Mouse (Mus musculus): ENCODE results near the gene Cfdp1. TPM values are rescaled to one million over a fixed set of nuclear protein-coding genes. Genes with fewer than 3 reads are reported as not detected.

The Cfdp1 gene
- polyA plus RNA-seq, 1 experiment from 2014 or later, result 144 TPM

DNA sequence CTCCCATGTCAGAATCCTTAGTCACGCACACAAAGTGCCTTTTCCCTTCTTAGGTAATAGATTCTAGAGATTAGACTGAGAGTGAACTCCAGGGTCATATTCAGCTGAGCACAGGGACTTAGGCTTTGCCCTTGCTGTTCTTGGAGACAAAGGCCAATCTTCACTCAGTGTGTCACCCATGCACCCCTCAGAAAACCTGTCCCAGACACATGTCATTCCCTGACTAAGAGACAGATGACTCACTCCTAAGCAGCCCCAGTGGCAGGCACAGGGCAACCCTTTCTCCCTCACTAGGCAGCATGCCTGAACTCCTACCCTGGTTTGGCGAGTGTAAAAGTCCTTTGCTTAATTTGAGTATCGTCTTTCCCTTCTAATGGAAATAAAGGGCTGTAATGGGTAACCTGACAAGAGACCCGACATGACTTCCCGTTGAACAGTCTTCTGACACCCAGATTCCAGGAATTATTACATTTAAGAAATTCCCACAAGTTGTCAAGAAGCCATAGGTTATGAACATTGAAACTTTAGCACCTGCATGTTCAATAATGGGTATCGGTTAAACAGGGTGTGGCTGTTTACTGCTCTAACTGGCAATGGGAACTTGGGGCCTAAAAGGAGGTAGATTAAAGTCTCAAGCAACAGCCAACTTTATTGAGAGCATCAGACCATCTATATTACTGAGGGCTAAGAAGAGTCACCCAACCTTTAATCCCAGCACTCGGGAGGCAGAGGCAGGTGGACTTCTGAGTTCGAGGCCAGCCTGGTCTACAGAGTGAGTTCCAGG lies 106.0 kb downstream of the Cfdp1 start:
- no peak overlapping the region for H3K4me2 ChIP-seq
- H3K27me3 ChIP-seq (replicated peaks), result no peaks in the 10 kb centered on the region
- no peak for ATAC-seq (ENCODE audit: insufficient number of reproducible peaks, low FRiP score)
- no peak overlapping the region for H3K9ac ChIP-seq
- H3K9me3 ChIP-seq (replicated peaks), result no peaks in the 10 kb centered on the region
- WGBS, result 80% methylated on average over 8 of the region's 8 CpGs
- peaks cover 38% of the 10 kb centered on the region for H3K4me1 ChIP-seq (replicated peaks)
- H3K4me3 ChIP-seq, result no peak overlapping the region
- no peaks in the 10 kb centered on the region for H3K36me3 ChIP-seq
- no peak overlapping the region for H3K27ac ChIP-seq (ENCODE audit: poor library complexity, severe bottlenecking)

DNA sequence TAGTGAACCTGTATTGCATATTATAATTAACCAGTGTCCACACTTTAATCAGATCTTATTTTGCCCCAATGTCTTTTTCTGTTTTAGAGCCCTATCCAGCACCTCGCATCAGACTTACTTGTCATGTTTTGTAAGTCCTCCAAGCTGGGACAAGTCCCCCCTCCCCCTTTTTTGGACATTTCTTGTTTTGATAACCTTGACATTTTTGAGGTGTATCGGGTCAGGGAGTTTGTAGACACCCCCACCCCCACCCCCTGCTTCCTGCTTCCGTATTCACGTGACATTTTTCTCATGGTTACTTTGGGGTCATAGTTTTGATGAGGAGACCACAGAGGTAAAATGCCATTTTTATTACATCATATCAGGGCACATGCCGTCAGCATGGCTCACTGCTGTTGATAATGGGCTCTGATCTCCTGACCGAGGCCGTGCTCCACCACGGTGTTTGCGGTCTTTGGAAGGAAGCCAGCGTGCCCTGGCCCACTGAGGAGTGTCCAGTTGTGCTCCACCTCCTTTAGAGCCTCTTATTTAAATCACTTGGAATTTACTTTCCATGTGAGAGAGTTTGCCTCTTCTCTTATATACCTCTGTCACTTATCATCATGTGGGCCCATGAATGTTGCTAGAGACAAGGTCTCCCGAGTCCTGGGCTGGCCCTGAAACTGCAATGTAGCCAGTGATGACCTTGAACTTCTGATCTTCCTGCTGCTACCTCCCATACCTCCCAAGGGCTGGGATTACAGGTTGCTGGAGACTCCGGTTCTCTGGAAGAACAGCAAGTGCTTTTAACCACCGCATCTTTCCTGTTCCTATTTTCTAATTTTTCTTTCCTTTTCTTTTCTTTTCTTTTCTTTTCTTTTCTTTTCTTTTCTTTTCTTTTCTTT lies 107.3 kb downstream of the Cfdp1 start:
- no peak for ATAC-seq (ENCODE audit: insufficient number of reproducible peaks, low FRiP score)
- Histone ChIP-seq H3K4me1 (replicated peaks) (peaks cover 49% of the 10 kb centered on the region), H3K27me3 (replicated peaks) (no peaks in the 10 kb centered on the region), H3K9ac (no peak overlapping the region), H3K4me2 (no peak overlapping the region), H3K36me3 (no peaks in the 10 kb centered on the region), H3K4me3 (no peak overlapping the region), H3K9me3 (replicated peaks) (no peaks in the 10 kb centered on the region), H3K27ac (ENCODE audit: poor library complexity, severe bottlenecking) (peak overlapping the region; percentile 82)
- WGBS, result 37% methylated on average over 13 of the region's 13 CpGs

DNA sequence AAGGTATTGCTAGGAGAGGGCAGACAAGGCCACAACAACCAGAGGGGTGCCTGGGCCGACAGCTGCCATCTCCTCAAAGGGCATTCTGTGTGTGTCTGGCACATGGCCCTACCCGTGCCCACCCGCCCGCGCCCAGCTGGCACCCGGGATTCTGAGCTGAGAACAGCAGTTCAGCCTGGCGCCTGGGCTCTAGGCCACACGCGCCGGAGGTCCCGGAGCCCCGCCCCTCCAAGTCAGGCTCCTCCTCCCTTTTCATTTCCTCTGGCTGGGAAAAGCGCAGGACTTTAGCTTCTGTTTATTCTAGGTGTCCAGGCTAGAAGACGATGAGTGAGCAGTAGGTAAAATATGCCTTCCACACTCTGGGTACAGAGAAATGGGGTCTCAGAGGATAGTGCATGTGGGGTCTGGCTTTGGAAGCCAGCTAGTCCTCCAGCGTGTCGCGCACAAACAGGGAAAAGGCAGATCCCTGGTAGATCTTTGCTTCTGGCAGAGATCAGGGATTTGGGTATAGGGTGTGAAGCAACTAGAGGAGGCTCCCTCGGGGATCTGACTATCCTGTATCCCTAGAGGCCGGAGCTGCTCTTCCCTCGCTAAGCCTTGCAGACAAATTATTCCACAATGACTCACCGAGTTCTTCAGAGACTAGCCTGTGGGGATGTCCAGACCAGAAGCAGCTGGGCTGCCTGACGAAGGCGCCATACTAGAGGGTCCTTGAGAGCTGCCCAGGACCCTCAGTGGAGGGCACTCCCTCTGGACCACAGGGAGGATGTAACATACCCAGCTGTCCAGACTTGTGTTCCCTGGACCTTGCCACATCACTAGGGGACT lies 108.3 kb downstream of the Cfdp1 start:
- H3K36me3 ChIP-seq, result no peaks in the 10 kb centered on the region
- H3K9me3 ChIP-seq (replicated peaks), result no peaks in the 10 kb centered on the region
- WGBS, result 3% methylated on average over 23 of the region's 23 CpGs
- H3K4me3 ChIP-seq, result peak overlapping the region; percentile 31
- H3K4me1 ChIP-seq (replicated peaks), result peaks cover 59% of the 10 kb centered on the region
- peak overlapping the region; percentile 63 for H3K4me2 ChIP-seq
- peak; percentile 30; the same call in 1 of the 2 replicates for ATAC-seq (ENCODE audit: insufficient number of reproducible peaks, low FRiP score)
- H3K9ac ChIP-seq, result peak overlapping the region; percentile 44
- no peaks in the 10 kb centered on the region for H3K27me3 ChIP-seq (replicated peaks)
- H3K27ac ChIP-seq (ENCODE audit: poor library complexity, severe bottlenecking), result peak overlapping the region; percentile 82

DNA sequence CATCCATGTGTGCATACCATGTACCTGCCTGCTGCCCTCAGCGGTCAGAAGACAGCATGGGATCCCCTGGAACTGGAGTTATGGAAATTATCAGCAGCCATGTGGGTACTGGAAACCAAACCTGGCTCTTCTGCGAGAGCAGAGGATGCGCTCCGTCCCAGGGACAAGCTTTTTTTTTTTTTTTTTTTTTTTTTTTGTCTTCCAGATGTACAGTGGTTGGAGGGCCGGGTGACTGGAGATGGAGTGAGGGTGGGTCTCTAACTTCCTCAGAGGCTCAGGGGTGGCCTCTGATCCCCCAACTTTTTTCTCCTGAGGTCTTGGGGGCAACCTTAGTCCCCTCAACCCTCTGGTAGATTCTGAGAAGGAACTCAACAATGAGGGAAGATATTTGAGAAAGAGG lies 109.0 kb downstream of the Cfdp1 start:
- Histone ChIP-seq H3K36me3 (no peaks in the 10 kb centered on the region), H3K4me1 (replicated peaks) (peaks cover 66% of the 10 kb centered on the region), H3K27ac (ENCODE audit: poor library complexity, severe bottlenecking) (peak overlapping the region; percentile 82; the same call in 1 of the 2 replicates), H3K4me3 (no peak overlapping the region), H3K9ac (peak overlapping the region; percentile 44; the same call in 1 of the 2 replicates), H3K9me3 (replicated peaks) (no peaks in the 10 kb centered on the region), H3K4me2 (peak overlapping the region; percentile 63), H3K27me3 (replicated peaks) (no peaks in the 10 kb centered on the region)
- no peak for ATAC-seq (ENCODE audit: insufficient number of reproducible peaks, low FRiP score)
- WGBS, result 72% methylated on average over 5 of the region's 5 CpGs

DNA sequence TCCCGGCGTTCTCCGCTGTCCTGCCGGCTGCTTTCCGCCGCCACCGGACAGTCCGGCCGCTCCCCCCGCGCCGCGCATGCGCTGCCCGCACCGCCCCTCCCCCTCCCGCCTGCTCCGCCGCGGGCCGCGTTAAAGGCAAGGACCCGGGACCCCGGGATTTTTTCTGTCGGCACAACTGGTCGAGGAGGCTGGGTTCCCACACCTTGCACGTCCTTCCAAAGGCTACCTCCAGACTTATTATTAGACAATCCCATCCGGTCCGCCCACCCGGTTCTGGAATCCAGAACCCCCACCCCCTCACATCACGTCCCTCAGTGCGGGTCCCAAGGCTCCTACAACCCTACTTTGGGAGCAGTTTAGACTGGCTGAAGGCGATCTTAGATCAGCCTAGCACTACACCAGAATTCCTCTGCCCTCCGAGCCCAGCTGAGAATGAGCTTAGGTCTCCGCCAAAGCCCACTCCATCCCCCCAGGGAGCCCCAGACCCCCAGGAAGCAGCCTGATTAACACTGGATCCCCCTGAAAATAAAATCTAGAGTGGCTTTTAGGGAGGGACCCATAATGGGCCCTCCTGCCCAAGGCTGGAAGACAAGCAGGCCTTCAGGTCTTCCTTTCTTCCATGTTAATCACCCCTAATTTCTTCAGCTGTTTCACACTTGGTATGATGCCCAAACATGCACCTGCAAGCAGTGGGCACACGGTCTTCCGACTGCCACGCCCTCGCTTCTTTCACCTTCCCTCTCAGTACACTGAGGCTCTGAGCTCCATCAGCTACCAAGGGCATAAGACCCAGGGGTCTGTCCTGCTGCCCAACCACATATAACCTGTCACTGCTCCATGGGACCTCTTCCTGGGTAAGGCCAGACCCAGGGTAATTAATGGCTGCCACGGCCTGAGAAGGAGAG lies 110.0 kb downstream of the Cfdp1 start, which contains the start of gene Bcar1:
Gene Bcar1, minus strand, starts transcription at position 18 of the 905 bp plus-strand sequence.
- peak within 1 kb of the TSS; percentile 99 for H3K9ac ChIP-seq
- WGBS, result 11% methylated on average over 39 of the region's 40 CpGs
- peak within 1 kb of the TSS; percentile 72 for H3K4me2 ChIP-seq

DNA sequence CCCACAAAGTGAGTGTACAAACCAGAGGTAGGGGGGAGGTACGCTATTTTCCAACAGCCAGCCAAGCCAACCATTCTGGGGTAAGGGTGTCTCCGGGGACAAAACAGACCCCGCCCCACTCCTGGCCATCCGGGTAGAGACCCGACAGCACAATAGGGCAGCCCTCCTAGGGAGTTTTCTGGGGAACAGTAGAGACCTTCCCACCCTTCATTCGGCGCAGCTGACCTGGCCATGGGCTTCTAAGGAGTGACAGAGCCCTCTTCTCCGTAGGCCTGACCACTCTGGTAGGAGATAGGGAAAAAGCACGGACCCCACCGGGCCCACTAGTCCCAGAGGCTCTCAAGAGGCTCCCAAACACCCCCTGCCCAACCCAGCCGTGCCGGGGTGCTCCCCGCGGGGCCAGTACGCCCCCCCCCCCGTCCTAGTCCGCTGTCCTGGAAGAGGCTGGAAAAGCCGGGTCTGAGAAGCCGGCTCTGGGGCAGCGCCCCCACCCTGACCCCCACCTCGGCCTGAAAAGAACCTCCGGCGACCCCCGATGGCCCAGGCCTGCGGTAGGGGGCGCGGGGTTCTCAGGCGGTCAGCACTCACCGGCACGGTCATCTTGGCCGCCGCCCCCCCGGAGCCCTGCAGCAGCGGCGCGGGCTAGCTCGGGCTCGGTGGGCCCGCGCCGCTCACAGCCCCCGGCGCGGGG lies 110.8 kb downstream of the Cfdp1 start:
- Histone ChIP-seq H3K27me3 (replicated peaks) (no peaks in the 10 kb centered on the region), H3K4me2 (peak overlapping the region; percentile 72), H3K36me3 (peaks cover 6% of the 10 kb centered on the region), H3K4me1 (replicated peaks) (peaks cover 81% of the 10 kb centered on the region), H3K4me3 (peak overlapping the region; percentile 99), H3K9me3 (replicated peaks) (no peaks in the 10 kb centered on the region), H3K27ac (ENCODE audit: poor library complexity, severe bottlenecking) (peak overlapping the region; percentile 88), H3K9ac (peak overlapping the region; percentile 99)
- peak; percentile 25 for ATAC-seq (ENCODE audit: insufficient number of reproducible peaks, low FRiP score)
- WGBS, result 1% methylated on average over 36 of the region's 44 CpGs

More for the DNA sequence above, 110.0 kb downstream of the Cfdp1 start, which contains the start of gene Bcar1:
- Histone ChIP-seq H3K27me3 (replicated peaks) (no peaks in the 10 kb centered on the region), H3K4me1 (replicated peaks) (peaks cover 76% of the 10 kb centered on the region), H3K27ac (ENCODE audit: poor library complexity, severe bottlenecking) (peak within 1 kb of the TSS; percentile 88), H3K4me3 (peak within 1 kb of the TSS; percentile 99), H3K9me3 (replicated peaks) (no peaks in the 10 kb centered on the region), H3K36me3 (peaks cover 6% of the 10 kb centered on the region)
- ATAC-seq (ENCODE audit: insufficient number of reproducible peaks, low FRiP score), result peak; percentile 77

DNA sequence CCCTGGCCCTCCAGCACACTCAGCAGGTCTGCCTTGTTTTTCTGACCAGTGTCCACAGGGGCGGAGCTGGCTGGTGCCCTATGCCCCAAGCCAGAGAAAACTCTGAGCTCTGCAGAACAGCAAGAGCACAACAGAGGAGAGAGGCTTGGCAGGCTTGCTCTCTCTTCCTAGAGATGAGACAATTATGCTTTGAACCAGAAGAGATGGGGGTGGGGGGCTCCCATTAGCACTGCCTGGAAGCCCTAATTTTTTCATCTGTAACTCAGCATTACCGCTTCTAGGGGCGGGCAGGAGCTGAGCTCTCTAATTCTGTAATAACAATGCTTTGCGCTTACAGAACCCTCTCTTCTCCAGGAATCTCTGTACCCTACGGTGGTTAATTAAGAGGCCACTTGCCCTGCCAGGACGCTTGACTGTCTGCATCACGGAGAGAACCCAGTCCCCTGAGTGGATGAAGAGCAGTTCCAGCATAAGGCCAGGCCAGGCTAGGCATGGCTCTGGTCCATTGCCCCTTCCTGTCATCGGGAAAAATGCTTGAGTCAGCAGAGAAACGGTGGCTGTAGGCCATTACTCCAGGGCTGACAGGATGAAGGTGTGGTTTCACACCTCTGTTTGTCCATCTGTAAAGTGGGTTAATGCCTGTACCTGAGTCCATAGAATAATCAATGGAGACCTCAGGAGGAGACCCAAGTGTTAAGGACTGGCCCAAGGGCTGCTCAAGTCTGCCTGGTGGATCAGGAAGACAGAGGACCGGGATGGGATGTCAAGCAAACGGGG lies 111.6 kb downstream of the Cfdp1 start:
- WGBS, result 29% methylated on average over 11 of the region's 11 CpGs
- Histone ChIP-seq H3K36me3 (peaks cover 9% of the 10 kb centered on the region), H3K4me1 (replicated peaks) (peaks cover 79% of the 10 kb centered on the region), H3K4me2 (peak overlapping the region; percentile 72), H3K9me3 (replicated peaks) (no peaks in the 10 kb centered on the region), H3K27me3 (replicated peaks) (no peaks in the 10 kb centered on the region), H3K27ac (ENCODE audit: poor library complexity, severe bottlenecking) (peak overlapping the region; percentile 88), H3K9ac (peak overlapping the region; percentile 99), H3K4me3 (peak overlapping the region; percentile 99)
- no peak for ATAC-seq (ENCODE audit: insufficient number of reproducible peaks, low FRiP score)

DNA sequence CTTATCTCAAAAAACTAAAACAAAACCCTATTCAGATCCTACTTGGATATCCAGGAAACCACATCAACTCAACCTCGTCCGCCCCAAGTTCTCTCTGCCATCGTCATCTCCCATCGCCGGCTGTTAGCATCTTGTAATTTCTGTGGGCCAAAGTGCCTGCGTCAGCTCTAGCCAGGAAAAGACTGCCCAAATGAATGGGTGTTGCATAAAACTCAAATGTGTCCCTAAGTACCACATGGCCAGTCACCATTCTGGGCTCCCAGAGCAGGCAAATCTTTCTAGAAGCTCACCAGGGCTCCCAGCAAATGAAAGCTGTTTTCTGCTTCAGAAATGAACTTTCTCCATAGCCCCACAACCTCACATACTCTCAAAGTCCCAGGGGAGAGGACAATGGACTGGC lies 112.5 kb downstream of the Cfdp1 start:
- WGBS, result 63% methylated on average over 6 of the region's 6 CpGs
- Histone ChIP-seq H3K4me1 (replicated peaks) (peaks cover 82% of the 10 kb centered on the region), H3K4me3 (peak overlapping the region; percentile 99; the same call in 1 of the 2 replicates), H3K9me3 (replicated peaks) (no peaks in the 10 kb centered on the region), H3K9ac (peak overlapping the region; percentile 99), H3K27ac (ENCODE audit: poor library complexity, severe bottlenecking) (0 out of 2 replicates have a peak overlapping the region, but pooled peaks have one; percentile 20), H3K27me3 (replicated peaks) (no peaks in the 10 kb centered on the region), H3K4me2 (peak overlapping the region; percentile 72), H3K36me3 (peaks cover 11% of the 10 kb centered on the region)
- ATAC-seq (ENCODE audit: insufficient number of reproducible peaks, low FRiP score), result no peak

DNA sequence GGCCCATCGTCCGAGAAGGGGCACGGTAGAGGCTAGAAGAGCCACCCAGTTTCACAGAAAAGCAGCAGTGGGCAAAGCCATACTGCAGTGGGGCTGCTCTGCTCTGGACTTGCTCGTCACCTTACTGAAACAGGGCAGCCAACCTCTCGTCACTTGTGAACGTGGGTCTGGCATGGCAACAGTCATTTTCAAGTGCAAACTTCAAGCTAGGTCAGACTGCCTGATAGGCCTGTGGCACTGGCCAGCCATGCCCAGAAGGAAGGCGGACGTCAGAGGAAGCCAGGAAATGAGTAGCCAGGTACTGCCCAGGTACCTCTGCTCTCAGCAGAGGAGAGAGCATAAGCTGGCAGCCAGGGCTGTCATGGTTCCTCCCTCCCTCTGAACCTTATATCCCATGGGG lies 113.1 kb downstream of the Cfdp1 start:
- 69% methylated on average over 8 of the region's 8 CpGs for WGBS
- Histone ChIP-seq H3K36me3 (peaks cover 11% of the 10 kb centered on the region), H3K9me3 (replicated peaks) (no peaks in the 10 kb centered on the region), H3K4me3 (no peak overlapping the region), H3K9ac (peak overlapping the region; percentile 53), H3K4me2 (peak overlapping the region; percentile 72), H3K27me3 (replicated peaks) (no peaks in the 10 kb centered on the region), H3K27ac (ENCODE audit: poor library complexity, severe bottlenecking) (no peak overlapping the region), H3K4me1 (replicated peaks) (peaks cover 82% of the 10 kb centered on the region)
- ATAC-seq (ENCODE audit: insufficient number of reproducible peaks, low FRiP score), result no peak

All from heart, embryonic 12.5 days (tissue).